Mouse (Mus musculus): ENCODE data around the gene Pde7b. TPM values are rescaled to one million over a fixed set of nuclear protein-coding genes. Genes with fewer than 3 reads are reported as not detected.

Pde7b gene
- polyA plus RNA-seq, 1 experiment from 2014 or later, result 7.6 TPM

DNA sequence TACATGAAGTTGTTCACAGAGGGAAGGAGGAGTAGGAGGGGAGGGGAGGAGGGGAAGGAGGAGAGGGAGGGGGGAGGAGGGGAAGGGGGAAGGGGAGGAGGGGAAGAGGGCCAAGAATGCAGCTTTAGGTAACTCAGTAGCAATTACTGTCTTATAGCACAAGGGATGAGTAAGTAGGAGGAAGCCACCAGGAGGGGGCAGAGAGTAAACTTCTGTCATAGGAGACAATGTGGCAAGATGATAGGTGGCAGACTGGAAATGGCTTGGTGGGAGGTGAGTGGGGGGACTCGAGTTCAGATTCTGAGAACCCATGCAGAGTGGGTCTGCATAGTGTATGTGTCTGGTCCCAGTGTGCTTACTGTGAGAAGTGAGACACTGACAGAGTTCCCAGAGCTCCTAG is 234.1 kb downstream of the Pde7b start:
- WGBS, result 44% methylated on average over 1 of the region's 1 CpGs
- no peak for ATAC-seq (ENCODE audit: insufficient number of reproducible peaks, insufficient read depth, low FRiP score, low TSS enrichment, low read depth)
- Histone ChIP-seq H3K9ac (replicated peaks) (no peak overlapping the region), H3K27ac (no peak overlapping the region), H3K36me3 (no peaks in the 10 kb centered on the region), H3K27me3 (no peaks in the 10 kb centered on the region), H3K9me3 (no peaks in the 10 kb centered on the region), H3K4me2 (no peak overlapping the region), H3K4me1 (replicated peaks) (peaks cover 2% of the 10 kb centered on the region; the same call in 1 of the 2 replicates), H3K4me3 (replicated peaks) (no peak overlapping the region)

DNA sequence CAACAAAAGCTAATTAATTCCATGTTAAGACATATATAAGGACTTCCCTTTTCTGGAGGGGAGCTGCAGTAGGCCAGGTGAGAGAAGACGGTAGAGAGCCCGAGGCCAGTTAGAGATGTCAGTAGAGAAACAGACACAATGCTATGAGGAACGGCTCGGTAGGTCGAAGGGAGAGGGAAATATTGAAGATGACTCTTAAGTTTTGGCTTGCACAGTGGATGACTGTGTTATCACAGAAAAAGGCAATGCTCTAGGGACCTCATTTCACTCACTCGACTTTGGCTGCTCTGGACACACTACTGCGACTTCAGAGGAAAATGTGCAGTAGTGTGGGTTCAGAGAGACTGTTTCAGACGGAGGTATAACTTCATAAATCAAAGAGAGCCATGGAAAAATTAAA is 234.6 kb downstream of the Pde7b start:
- Histone ChIP-seq H3K36me3 (no peaks in the 10 kb centered on the region), H3K4me2 (no peak overlapping the region), H3K27me3 (no peaks in the 10 kb centered on the region), H3K27ac (no peak overlapping the region), H3K9me3 (no peaks in the 10 kb centered on the region), H3K4me3 (replicated peaks) (no peak overlapping the region), H3K9ac (replicated peaks) (no peak overlapping the region), H3K4me1 (replicated peaks) (no peaks in the 10 kb centered on the region; the same call in 1 of the 2 replicates)
- ATAC-seq (ENCODE audit: insufficient number of reproducible peaks, insufficient read depth, low FRiP score, low TSS enrichment, low read depth), result no peak
- 71% methylated on average over 8 of the region's 8 CpGs for WGBS

- Histone ChIP-seq H3K36me3 (no peaks in the 10 kb centered on the region), H3K4me1 (replicated peaks) (no peaks in the 10 kb centered on the region; the same call in 1 of the 2 replicates), H3K9ac (replicated peaks) (no peak overlapping the region), H3K27me3 (no peaks in the 10 kb centered on the region), H3K4me3 (replicated peaks) (no peak overlapping the region), H3K9me3 (no peaks in the 10 kb centered on the region), H3K4me2 (no peak overlapping the region), H3K27ac (no peak overlapping the region)
- ATAC-seq (ENCODE audit: insufficient number of reproducible peaks, insufficient read depth, low FRiP score, low TSS enrichment, low read depth), result no peak
- 70% methylated on average over 19 of the region's 19 CpGs for WGBS
Observed at GRCm38 (mm10) chr10:20486461-20487253, 238.2 kb downstream of the Pde7b start.

DNA sequence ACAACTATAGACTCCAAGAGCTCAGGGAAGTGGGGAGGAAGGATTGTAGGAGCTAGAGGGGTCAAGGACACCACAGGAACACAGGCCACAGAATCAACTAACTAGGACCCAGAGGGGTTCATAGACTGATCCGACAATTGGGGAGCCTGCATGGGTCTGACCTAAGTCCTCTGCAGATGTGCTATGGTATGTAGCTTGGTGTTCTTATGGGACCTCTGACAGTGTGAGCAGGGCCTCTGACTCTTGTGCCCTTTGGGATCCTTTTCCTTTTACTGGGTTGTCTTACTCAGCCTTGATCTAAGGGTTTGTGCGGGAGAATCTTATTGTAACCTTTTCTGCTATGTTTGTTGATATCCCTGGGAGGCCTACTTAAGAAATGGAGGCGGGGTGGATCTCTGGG is 239.1 kb downstream of the Pde7b start:
- Histone ChIP-seq H3K27ac (no peak overlapping the region), H3K4me2 (no peak overlapping the region), H3K4me3 (replicated peaks) (no peak overlapping the region), H3K27me3 (no peaks in the 10 kb centered on the region), H3K36me3 (no peaks in the 10 kb centered on the region), H3K4me1 (replicated peaks) (no peaks in the 10 kb centered on the region; the same call in 1 of the 2 replicates), H3K9ac (replicated peaks) (no peak overlapping the region), H3K9me3 (no peaks in the 10 kb centered on the region)
- ATAC-seq (ENCODE audit: insufficient number of reproducible peaks, insufficient read depth, low FRiP score, low TSS enrichment, low read depth), result no peak
- 85% methylated on average over 3 of the region's 3 CpGs for WGBS

DNA sequence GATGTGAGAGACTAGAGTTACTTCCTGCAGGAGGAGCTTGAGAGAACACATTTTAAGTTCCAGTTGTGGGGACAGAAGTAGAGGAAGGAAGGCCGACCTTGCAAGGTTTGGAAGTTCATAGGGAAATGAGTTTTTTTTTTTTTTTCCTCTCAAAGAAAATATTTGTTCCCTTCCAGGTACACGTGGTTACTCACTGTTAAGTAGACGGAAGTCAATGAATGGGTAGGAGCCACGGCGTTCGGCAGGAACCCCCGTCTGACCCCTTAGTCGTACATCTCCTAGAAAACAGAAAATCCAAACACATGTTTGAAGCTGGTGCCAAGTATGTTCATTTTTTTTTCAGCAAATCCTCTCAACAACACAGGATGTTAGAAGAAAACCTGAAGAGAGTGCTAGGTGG is 245.4 kb downstream of the Pde7b start:
- Histone ChIP-seq H3K9me3 (no peaks in the 10 kb centered on the region), H3K27me3 (no peaks in the 10 kb centered on the region), H3K4me3 (replicated peaks) (no peak overlapping the region), H3K4me1 (replicated peaks) (no peaks in the 10 kb centered on the region; the same call in 1 of the 2 replicates), H3K36me3 (no peaks in the 10 kb centered on the region), H3K27ac (no peak overlapping the region), H3K4me2 (no peak overlapping the region), H3K9ac (replicated peaks) (no peak overlapping the region)
- 75% methylated on average over 8 of the region's 8 CpGs for WGBS
- ATAC-seq (ENCODE audit: insufficient number of reproducible peaks, insufficient read depth, low FRiP score, low TSS enrichment, low read depth), result no peak

- no peak overlapping the region for H3K9ac ChIP-seq (replicated peaks)
- 69% methylated on average over 8 of the region's 8 CpGs for WGBS
- ATAC-seq (ENCODE audit: insufficient number of reproducible peaks, insufficient read depth, low FRiP score, low TSS enrichment, low read depth), result no peak
Observed at GRCm38 (mm10) chr10:20478456-20478855, 246.4 kb downstream of the Pde7b start.

GRCm38 (mm10) chr10:20474831-20475230 is 250.0 kb downstream of the Pde7b start:
- Histone ChIP-seq H3K27me3 (no peaks in the 10 kb centered on the region), H3K4me2 (no peak overlapping the region), H3K9me3 (no peaks in the 10 kb centered on the region), H3K4me3 (replicated peaks) (no peak overlapping the region), H3K9ac (replicated peaks) (no peak overlapping the region), H3K27ac (no peak overlapping the region), H3K36me3 (no peaks in the 10 kb centered on the region), H3K4me1 (replicated peaks) (no peaks in the 10 kb centered on the region)
- 74% methylated on average over 7 of the region's 7 CpGs for WGBS
- no peak for ATAC-seq (ENCODE audit: insufficient number of reproducible peaks, insufficient read depth, low FRiP score, low TSS enrichment, low read depth)

More at GRCm38 (mm10) chr10:20478456-20478855, 246.4 kb downstream of the Pde7b start:
- no peaks in the 10 kb centered on the region for H3K36me3 ChIP-seq
- H3K4me3 ChIP-seq (replicated peaks), result no peak overlapping the region
- no peaks in the 10 kb centered on the region for H3K27me3 ChIP-seq
- no peak overlapping the region for H3K27ac ChIP-seq
- no peaks in the 10 kb centered on the region for H3K9me3 ChIP-seq
- no peaks in the 10 kb centered on the region; the same call in 1 of the 2 replicates for H3K4me1 ChIP-seq (replicated peaks)
- H3K4me2 ChIP-seq, result no peak overlapping the region

GRCm38 (mm10) chr10:20474036-20474435 is 250.8 kb downstream of the Pde7b start:
- Histone ChIP-seq H3K36me3 (no peaks in the 10 kb centered on the region), H3K9me3 (no peaks in the 10 kb centered on the region), H3K27me3 (no peaks in the 10 kb centered on the region), H3K4me2 (no peak overlapping the region), H3K27ac (no peak overlapping the region), H3K4me3 (replicated peaks) (no peak overlapping the region), H3K4me1 (replicated peaks) (no peaks in the 10 kb centered on the region), H3K9ac (replicated peaks) (no peak overlapping the region)
- 80% methylated on average over 9 of the region's 9 CpGs for WGBS
- ATAC-seq (ENCODE audit: insufficient number of reproducible peaks, insufficient read depth, low FRiP score, low TSS enrichment, low read depth), result no peak

- Histone ChIP-seq H3K27ac (no peak overlapping the region), H3K4me2 (no peak overlapping the region), H3K4me3 (replicated peaks) (no peak overlapping the region), H3K27me3 (no peaks in the 10 kb centered on the region), H3K9ac (replicated peaks) (no peak overlapping the region), H3K9me3 (no peaks in the 10 kb centered on the region), H3K4me1 (replicated peaks) (no peaks in the 10 kb centered on the region), H3K36me3 (no peaks in the 10 kb centered on the region)
- no peak for ATAC-seq (ENCODE audit: insufficient number of reproducible peaks, insufficient read depth, low FRiP score, low TSS enrichment, low read depth)
- WGBS, result 66% methylated on average over 5 of the region's 5 CpGs
Observed at GRCm38 (mm10) chr10:20473505-20473904, 251.4 kb downstream of the Pde7b start.

GRCm38 (mm10) chr10:20472007-20472406 is 252.9 kb downstream of the Pde7b start:
- no peak for ATAC-seq (ENCODE audit: insufficient number of reproducible peaks, insufficient read depth, low FRiP score, low TSS enrichment, low read depth)
- WGBS, result 86% methylated on average over 8 of the region's 8 CpGs
- Histone ChIP-seq H3K27ac (no peak overlapping the region), H3K4me2 (no peak overlapping the region), H3K4me1 (replicated peaks) (0 out of 2 replicates have a peak, but pooled peaks cover 5% of the 10 kb centered on the region), H3K9ac (replicated peaks) (no peak overlapping the region), H3K9me3 (no peaks in the 10 kb centered on the region), H3K4me3 (replicated peaks) (no peak overlapping the region), H3K27me3 (no peaks in the 10 kb centered on the region), H3K36me3 (no peaks in the 10 kb centered on the region)

DNA sequence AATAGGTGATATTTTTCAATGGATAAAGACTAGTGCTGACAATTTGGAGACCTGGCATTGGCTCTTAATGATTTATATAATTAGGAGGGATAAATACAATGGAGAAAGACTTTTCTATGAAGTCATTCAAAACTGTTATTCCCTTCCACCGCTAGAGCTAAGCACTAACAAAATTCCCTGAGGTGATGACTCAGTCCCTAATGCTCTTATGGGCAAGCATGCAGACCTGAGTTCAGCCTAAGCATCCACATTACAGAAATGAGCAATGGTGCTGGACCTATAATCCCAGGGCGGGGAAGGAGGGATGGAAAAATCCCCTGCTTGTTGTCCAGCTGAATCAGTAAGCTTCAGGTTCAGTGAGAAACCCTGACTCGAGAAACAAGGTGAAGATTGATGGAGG is 260.2 kb downstream of the Pde7b start:
- no peak overlapping the region for H3K27ac ChIP-seq
- no peaks in the 10 kb centered on the region for H3K36me3 ChIP-seq
- H3K4me1 ChIP-seq (replicated peaks), result 0 out of 2 replicates have a peak, but pooled peaks cover 10% of the 10 kb centered on the region
- no peak overlapping the region for H3K4me3 ChIP-seq (replicated peaks)
- no peaks in the 10 kb centered on the region for H3K27me3 ChIP-seq
- WGBS, result 77% methylated on average over 3 of the region's 3 CpGs
- no peaks in the 10 kb centered on the region for H3K9me3 ChIP-seq
- no peak for ATAC-seq (ENCODE audit: insufficient number of reproducible peaks, insufficient read depth, low FRiP score, low TSS enrichment, low read depth)
- no peak overlapping the region for H3K4me2 ChIP-seq
- H3K9ac ChIP-seq (replicated peaks), result no peak overlapping the region

DNA sequence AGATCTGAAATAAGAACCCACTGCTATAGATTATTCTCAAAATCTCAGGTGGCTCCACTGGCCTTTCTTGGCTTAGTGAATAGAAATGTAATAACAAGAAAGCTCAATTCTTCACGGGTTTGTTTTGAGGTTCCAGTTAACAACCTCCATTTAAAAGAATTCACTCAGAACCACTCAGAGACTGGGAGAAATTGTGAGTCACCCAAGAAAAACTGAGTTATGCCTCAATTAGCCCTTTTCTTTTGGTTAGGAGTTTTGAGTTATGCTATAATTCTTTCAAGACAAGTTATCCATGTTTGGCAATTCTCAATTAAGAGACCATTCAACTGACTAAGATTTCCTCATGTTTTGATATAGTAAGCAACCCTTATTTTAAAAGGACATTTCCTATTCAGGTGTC is 260.9 kb downstream of the Pde7b start:
- Histone ChIP-seq H3K9me3 (no peaks in the 10 kb centered on the region), H3K27ac (no peak overlapping the region), H3K4me3 (replicated peaks) (no peak overlapping the region), H3K27me3 (no peaks in the 10 kb centered on the region), H3K36me3 (no peaks in the 10 kb centered on the region), H3K4me1 (replicated peaks) (0 out of 2 replicates have a peak, but pooled peaks cover 10% of the 10 kb centered on the region), H3K4me2 (no peak overlapping the region), H3K9ac (replicated peaks) (no peak overlapping the region)
- WGBS, result 82% methylated on average over 1 of the region's 1 CpGs
- no peak for ATAC-seq (ENCODE audit: insufficient number of reproducible peaks, insufficient read depth, low FRiP score, low TSS enrichment, low read depth)

All from limb, embryonic 12.5 days (tissue).